Mouse (Mus musculus) NIH3T3 (cell line): Measurements from ENCODE around the gene Serpinb7.

Experiments
- DNase-seq: peaks from one replicate; pipeline ENCODE4 v3.0.0-alpha.2; 2012; ENCODE audit warnings: low read depth

Serpinb7 gene

DNA sequence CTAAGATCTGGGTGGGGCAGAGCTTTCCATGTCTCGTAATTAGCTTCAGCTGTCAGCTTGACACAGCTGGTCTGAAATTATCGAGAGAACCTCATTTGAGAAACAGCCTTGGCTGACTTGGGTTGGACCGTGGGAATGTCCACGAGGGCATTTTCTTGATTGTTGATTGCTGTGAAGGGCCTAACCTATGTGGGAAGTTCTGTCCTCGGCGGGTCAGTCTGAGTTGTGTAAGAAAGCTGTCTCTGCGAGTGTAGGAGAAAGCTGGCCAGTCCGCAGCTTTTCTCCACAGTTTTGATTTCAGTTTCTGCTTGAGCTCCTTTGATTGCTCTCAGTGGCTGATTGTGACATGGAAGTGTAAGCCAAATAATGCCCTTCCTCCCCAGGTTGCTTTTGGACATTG is 90.1 kb downstream of the Serpinb7 start:
- DNase-seq, result no peak

DNA sequence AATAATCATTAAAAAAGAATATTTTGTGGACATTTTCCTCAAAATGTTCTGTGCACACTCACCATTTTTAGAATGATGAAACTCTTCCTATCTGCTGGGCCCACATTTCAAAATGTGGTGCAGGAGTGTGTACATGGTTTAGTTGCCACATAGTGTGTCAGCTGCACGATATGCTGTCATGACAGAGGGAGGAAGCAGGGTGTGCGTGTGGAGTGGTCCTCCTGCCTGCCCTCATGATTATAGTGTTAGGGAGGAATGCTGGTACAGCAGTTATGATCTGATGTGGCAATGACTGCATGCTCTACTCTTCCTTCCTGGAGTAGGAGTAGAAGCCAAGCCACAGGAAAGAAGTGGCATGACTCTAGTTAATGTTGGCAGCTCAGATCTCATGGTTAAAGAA is 97.3 kb downstream of the Serpinb7 start:
- DNase-seq, result no peak

DNA sequence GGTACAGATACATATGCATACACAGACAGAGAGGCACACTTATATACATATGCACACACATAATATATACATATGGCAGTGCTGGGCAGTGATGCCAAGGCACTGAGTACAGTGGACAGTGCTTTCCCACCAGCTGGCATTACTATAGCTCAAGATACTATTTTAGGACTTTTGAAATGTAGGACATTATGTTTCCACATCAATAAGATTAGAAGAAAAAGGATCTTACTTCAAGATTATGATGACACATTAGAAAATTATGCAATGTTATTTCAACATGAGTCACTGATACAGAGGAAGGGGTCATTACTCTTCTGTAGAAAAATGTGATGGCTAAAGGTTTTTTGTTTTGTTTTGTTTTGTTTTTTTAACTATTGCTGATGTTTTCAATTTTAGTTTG is 102.6 kb downstream of the Serpinb7 start:
- peak; percentile 53 for DNase-seq
